Mouse (Mus musculus): ENCODE results near the gene Mrpl12. TPM values are rescaled to one million over a fixed set of nuclear protein-coding genes. Genes with fewer than 3 reads are reported as not detected.
"Not testable (repeated sequence)": the region's sequence is repeated elsewhere in the genome, so short reads cannot be mapped to it uniquely, and the experiment has no call there.

The Mrpl12 gene
- total RNA-seq, 2 experiments from 2014 or later, result 76.6 to 79.1 TPM

GRCm38 (mm10) chr11:120501018-120501417 lies 16.6 kb downstream of the Mrpl12 start:
- intact Hi-C loops (cut with DNase I), result no loop called here
- DNase-seq (ENCODE audit: extremely low spot score in 1 of 2, low spot score in 2 of 2), result no peak

- DNase-seq (ENCODE audit: extremely low spot score in 1 of 2, low spot score in 2 of 2), result no peak
- intact Hi-C loops (cut with DNase I), result no loop called here
Observed at GRCm38 (mm10) chr11:120501701-120502100, 17.3 kb downstream of the Mrpl12 start.

- intact Hi-C loops (cut with DNase I), result no loop called here
Observed at GRCm38 (mm10) chr11:120505661-120506060, 21.2 kb downstream of the Mrpl12 start.

GRCm38 (mm10) chr11:120506899-120507298 lies 22.5 kb downstream of the Mrpl12 start:
- no peak for DNase-seq (ENCODE audit: extremely low spot score in 1 of 2, low spot score in 2 of 2)
- intact Hi-C loops (cut with DNase I), result no loop called here

More at GRCm38 (mm10) chr11:120505661-120506060, 21.2 kb downstream of the Mrpl12 start:
- DNase-seq (ENCODE audit: extremely low spot score in 1 of 2, low spot score in 2 of 2), result no peak

GRCm38 (mm10) chr11:120507611-120508289 lies 23.3 kb downstream of the Mrpl12 start:
- DNase-seq (ENCODE audit: extremely low spot score in 1 of 2, low spot score in 2 of 2), result no peak
- intact Hi-C loops (cut with DNase I), result no loop called here

GRCm38 (mm10) chr11:120508290-120508870 lies 24.0 kb downstream of the Mrpl12 start:
- intact Hi-C loops (cut with DNase I), result no loop called here
- DNase-seq (ENCODE audit: extremely low spot score in 1 of 2, low spot score in 2 of 2), result no peak

- intact Hi-C loops (cut with DNase I), result no loop called here
- DNase-seq (ENCODE audit: extremely low spot score in 1 of 2, low spot score in 2 of 2), result no peak
Observed at GRCm38 (mm10) chr11:120509940-120510339, 25.5 kb downstream of the Mrpl12 start.

- no peak for DNase-seq (ENCODE audit: extremely low spot score in 1 of 2, low spot score in 2 of 2)
- intact Hi-C loops (cut with DNase I), result no loop called here
Observed at GRCm38 (mm10) chr11:120510375-120511030, 26.1 kb downstream of the Mrpl12 start.

GRCm38 (mm10) chr11:120512790-120513453 lies 28.5 kb downstream of the Mrpl12 start:
- intact Hi-C loops (cut with DNase I), result no loop called here
- no peak for DNase-seq (ENCODE audit: extremely low spot score in 1 of 2, low spot score in 2 of 2)

GRCm38 (mm10) chr11:120514262-120514661 lies 29.8 kb downstream of the Mrpl12 start:
- DNase-seq (ENCODE audit: extremely low spot score in 1 of 2, low spot score in 2 of 2); intact Hi-C loops (cut with DNase I): not testable (repeated sequence)

- intact Hi-C loops (cut with DNase I), result no loop called here
- DNase-seq (ENCODE audit: extremely low spot score in 1 of 2, low spot score in 2 of 2), result peak; percentile 79 to 85
Observed at GRCm38 (mm10) chr11:120515611-120516010, 31.2 kb downstream of the Mrpl12 start.

GRCm38 (mm10) chr11:120517147-120517546 lies 32.7 kb downstream of the Mrpl12 start:
- intact Hi-C loops (cut with DNase I), result no loop called here
- no peak for DNase-seq (ENCODE audit: extremely low spot score in 1 of 2, low spot score in 2 of 2)

GRCm38 (mm10) chr11:120518027-120518426 lies 33.6 kb downstream of the Mrpl12 start:
- DNase-seq (ENCODE audit: extremely low spot score in 1 of 2, low spot score in 2 of 2), result peak; percentile 52 to 79

GRCm38 (mm10) chr11:120518558-120518957 lies 34.1 kb downstream of the Mrpl12 start:
- no peak for DNase-seq (ENCODE audit: extremely low spot score in 1 of 2, low spot score in 2 of 2)
- intact Hi-C loops (cut with DNase I), result loop anchor here (2.0 kb wide), 1 partner anchor 54 kb away; the partner anchor contains the start of gene P4hb

More at GRCm38 (mm10) chr11:120518027-120518426, 33.6 kb downstream of the Mrpl12 start:
- intact Hi-C loops (cut with DNase I), result loop anchor here (2.0 kb wide), 1 partner anchor 55 kb away; the partner anchor contains the start of gene P4hb

- intact Hi-C loops (cut with DNase I), result loop anchor here (2.0 kb wide), 1 partner anchor 53 kb away; the partner anchor contains the start of gene P4hb
- DNase-seq (ENCODE audit: extremely low spot score in 1 of 2, low spot score in 2 of 2), result peak in 1 of 2 experiments; percentile 75
Observed at GRCm38 (mm10) chr11:120519738-120520137, 35.3 kb downstream of the Mrpl12 start.

- DNase-seq (ENCODE audit: extremely low spot score in 1 of 2, low spot score in 2 of 2), result no peak
- intact Hi-C loops (cut with DNase I), result no loop called here
Observed at GRCm38 (mm10) chr11:120520498-120520897, 36.1 kb downstream of the Mrpl12 start.

GRCm38 (mm10) chr11:120520967-120521540 lies 36.6 kb downstream of the Mrpl12 start:
- no peak for DNase-seq (ENCODE audit: extremely low spot score in 1 of 2, low spot score in 2 of 2)
- intact Hi-C loops (cut with DNase I), result no loop called here

GRCm38 (mm10) chr11:120522581-120522980 lies 38.2 kb downstream of the Mrpl12 start:
- intact Hi-C loops (cut with DNase I), result no loop called here
- no peak for DNase-seq (ENCODE audit: extremely low spot score in 1 of 2, low spot score in 2 of 2)

- no peak for DNase-seq (ENCODE audit: extremely low spot score in 1 of 2, low spot score in 2 of 2)
- intact Hi-C loops (cut with DNase I), result no loop called here
Observed at GRCm38 (mm10) chr11:120525959-120526358, 41.5 kb downstream of the Mrpl12 start.
